Mouse (Mus musculus) neural tube, embryonic 11.5 days (tissue): ENCODE data around the gene Ctu2. TPM values are rescaled to one million over a fixed set of nuclear protein-coding genes. Genes with fewer than 3 reads are reported as not detected.

Experiments used
- microRNA-seq: library from miRNA; unstranded; fragments of <30 nt; microRNA quantifications from one replicate; pipeline ENCODE4, GENCODE M21; 2016
- polyA plus RNA-seq: library from polyadenylated mRNA; unstranded; fragments of >200 nt; fragmentation: Nextera tagmentation; extraction: Ambion mirVana; gene quantifications from 2 replicates; pipeline ENCODE4 v1.2.1, GENCODE M21; 2014

Ctu2 gene
- polyA plus RNA-seq, 1 experiment from 2014 or later, result 76.9 TPM

Small RNAs within 50 kb of the gene (microRNA-seq; reads per million reads assigned to microRNA genes)
- gene Gm24366, result not detected

Other genes with a start within 250 kb of the Ctu2 start
- gene Zfpm1, start 194.0 kb upstream of the Ctu2 start, polyA plus RNA-seq, result 1.2 and 1.5 TPM in 2 replicates
- not detected in 2 replicates for gene Trhr2, start 115.4 kb upstream of the Ctu2 start, polyA plus RNA-seq
- 40.5 and 41.5 TPM in 2 replicates for gene Zc3h18, start 99.5 kb upstream of the Ctu2 start, polyA plus RNA-seq
- 0.57 TPM in 1 of 2 replicates, not detected in the other for gene Il17c, start 54.1 kb upstream of the Ctu2 start, polyA plus RNA-seq
- 52.5 and 57.7 TPM in 2 replicates for gene Cyba, start 43.2 kb upstream of the Ctu2 start, polyA plus RNA-seq
- gene Mvd, start 32.7 kb upstream of the Ctu2 start, polyA plus RNA-seq, result 53.7 and 58.5 TPM in 2 replicates
- gene Snai3, start 15.4 kb upstream of the Ctu2 start, polyA plus RNA-seq, result not detected in 2 replicates
- 30.1 and 31.1 TPM in 2 replicates for gene Rnf166, start 79 bp upstream of the Ctu2 start, polyA plus RNA-seq
- 5.5 and 7.5 TPM in 2 replicates for gene Piezo1, start 75.2 kb downstream of the Ctu2 start, polyA plus RNA-seq
- gene Cdt1, start 91.9 kb downstream of the Ctu2 start, polyA plus RNA-seq, result 34.3 and 37.1 TPM in 2 replicates
- 219 and 243 TPM in 2 replicates for gene Aprt, start 100.8 kb downstream of the Ctu2 start, polyA plus RNA-seq
- 5.4 and 6.6 TPM in 2 replicates for gene Galns, start 135.3 kb downstream of the Ctu2 start, polyA plus RNA-seq
- 55.6 and 59.7 TPM in 2 replicates for gene Trappc2l, start 135.5 kb downstream of the Ctu2 start, polyA plus RNA-seq
- gene Pabpn1l, start 146.6 kb downstream of the Ctu2 start, polyA plus RNA-seq, result not detected in 2 replicates
- gene Cbfa2t3, start 223.0 kb downstream of the Ctu2 start, polyA plus RNA-seq, result 7.5 and 8.5 TPM in 2 replicates